Mouse (Mus musculus) liver, postnatal 0 days (tissue): ENCODE measurements around the gene Tmem135.

Experiments used
- CTCF ChIP-seq: sonication (generic); IDR thresholded peaks from 2 replicates; pipeline ENCODE4 v1.5.1; 2016; ENCODE audit warnings: antibody characterized with exemption, low read depth
- EP300 ChIP-seq: IDR thresholded peaks from 2 replicates; pipeline ENCODE4 v1.6.1; 2016; ENCODE audit warnings: antibody characterized with exemption, low read depth, mild to moderate bottlenecking

GRCm38 (mm10) chr7:89151345-89151744 lies 252.7 kb downstream of the Tmem135 start:
- TF ChIP-seq CTCF (no peak), EP300 (no peak)
